Mouse (Mus musculus) forebrain, embryonic 11.5 days (tissue): ENCODE results near the gene Twist1. TPM values are rescaled to one million over a fixed set of nuclear protein-coding genes. Genes with fewer than 3 reads are reported as not detected.

Experiments
- ATAC-seq: fragments of 200-750 bp; cut with Nextera tagmentation; replicated peaks from 2 replicates; pipeline ENCODE4 v1.8.0; 2017; ENCODE audit warnings: moderate TSS enrichment; ENCODE audit not compliant: low FRiP score
- DNase-seq: peaks from one replicate; pipeline ENCODE4 v3.0.0-alpha.2; 2017; ENCODE audit warnings: low spot score
- H3K27ac ChIP-seq: fragments of 300-500 bp; sonication (generic); 2 replicates; pipeline ENCODE4 v1.5.1; 2014; ENCODE audit warnings: low read depth, low read length
- H3K27me3 ChIP-seq: fragments of 300-500 bp; sonication (generic); 2 replicates; pipeline ENCODE4 v1.6.1; 2014; ENCODE audit warnings: mild to moderate bottlenecking, low read length, mixed read lengths; ENCODE audit not compliant: control insufficient read depth, insufficient read depth
- H3K36me3 ChIP-seq: fragments of 300-500 bp; sonication (generic); 2 replicates; pipeline ENCODE4 v1.6.1; 2014; ENCODE audit warnings: mild to moderate bottlenecking, low read length, moderate library complexity, mixed read lengths; ENCODE audit not compliant: control insufficient read depth, insufficient read depth
- H3K4me1 ChIP-seq: fragments of 300-500 bp; sonication (generic); replicated peaks from 2 replicates; pipeline ENCODE4 v1.6.1; 2014; ENCODE audit warnings: low read length, mixed read lengths; ENCODE audit not compliant: control insufficient read depth, insufficient read depth
- H3K4me2 ChIP-seq: fragments of 300-500 bp; sonication (generic); 2 replicates; pipeline ENCODE4 v1.6.1; 2014; ENCODE audit warnings: low read depth, mild to moderate bottlenecking, low read length, moderate library complexity, mixed read lengths; ENCODE audit not compliant: severe bottlenecking
- H3K4me3 ChIP-seq: fragments of 300-500 bp; sonication (generic); 2 replicates; pipeline ENCODE4 v1.5.1; 2014; ENCODE audit warnings: low read depth, low read length
- H3K9ac ChIP-seq: fragments of 300-500 bp; sonication (generic); 2 replicates; pipeline ENCODE4 v1.6.1; 2014; ENCODE audit warnings: low read length
- H3K9me3 ChIP-seq: fragments of 300-500 bp; sonication (generic); 2 replicates; pipeline ENCODE4 v1.6.1; 2016; ENCODE audit warnings: low read length, mixed read lengths; ENCODE audit not compliant: control insufficient read depth
- WGBS: fragments of 180-500 bp; shearing (Covaris S2); extraction: QIAGEN DNeasy Blood & Tissue Kit; methylation state at CpG from one replicate; pipeline ENCODE4 v1.1.7; 2014; 5-methylcytosine and 5-hydroxymethylcytosine counted together
- polyA plus RNA-seq: library from polyadenylated mRNA; unstranded; fragments of >200 nt; fragmentation: Nextera tagmentation; extraction: Ambion mirVana; gene quantifications from 2 replicates; pipeline ENCODE4 v1.2.1, GENCODE M21; 2014

Gene Twist1
- polyA plus RNA-seq, 1 experiment from 2014 or later = 13.0 TPM

- Histone ChIP-seq H3K4me1 (peaks cover 16% of the 10 kb centered on the region), H3K9ac (no peak overlapping the region)
These were observed 6.3 kb downstream of the Twist1 start for GRCm38 (mm10) chr12:33963671-33964369.

GRCm38 (mm10) chr12:33964427-33964826 lies 7.0 kb downstream of the Twist1 start:
- H3K36me3 ChIP-seq = no peaks in the 10 kb centered on the region
- no peaks in the 10 kb centered on the region for H3K9me3 ChIP-seq
- H3K27ac ChIP-seq = no peak overlapping the region
- no peak overlapping the region for H3K9ac ChIP-seq
- H3K4me1 ChIP-seq = peaks cover 16% of the 10 kb centered on the region
- peaks cover 80% of the 10 kb centered on the region for H3K27me3 ChIP-seq
- DNase-seq = no peak
- WGBS = 4% methylated on average over 2 of the region's 2 CpGs
- H3K4me3 ChIP-seq = no peak overlapping the region
- H3K4me2 ChIP-seq = no peak overlapping the region
- ATAC-seq = no peak

More at GRCm38 (mm10) chr12:33963671-33964369, 6.3 kb downstream of the Twist1 start:
- H3K27ac ChIP-seq = no peak overlapping the region
- ATAC-seq (no peak), DNase-seq (no peak)
- no peak overlapping the region for H3K4me2 ChIP-seq
- no peak overlapping the region for H3K4me3 ChIP-seq
- H3K27me3 ChIP-seq = peaks cover 79% of the 10 kb centered on the region
- 2% methylated on average over 15 of the region's 15 CpGs for WGBS
- no peaks in the 10 kb centered on the region for H3K36me3 ChIP-seq
- H3K9me3 ChIP-seq = no peaks in the 10 kb centered on the region

GRCm38 (mm10) chr12:33965661-33966360 lies 8.3 kb downstream of the Twist1 start:
- no peak overlapping the region for H3K4me3 ChIP-seq
- no peak overlapping the region for H3K9ac ChIP-seq
- ATAC-seq = no peak
- 3% methylated on average over 5 of the region's 5 CpGs for WGBS
- peaks cover 84% of the 10 kb centered on the region for H3K27me3 ChIP-seq
- no peaks in the 10 kb centered on the region for H3K9me3 ChIP-seq
- H3K4me2 ChIP-seq = no peak overlapping the region
- no peak for DNase-seq
- H3K4me1 ChIP-seq = peaks cover 16% of the 10 kb centered on the region
- no peak overlapping the region for H3K27ac ChIP-seq
- H3K36me3 ChIP-seq = no peaks in the 10 kb centered on the region

- Histone ChIP-seq H3K4me3 (peak overlapping the region; percentile 18), H3K27ac (no peak overlapping the region), H3K4me1 (peaks cover 16% of the 10 kb centered on the region), H3K9ac (peak overlapping the region; percentile 3; the same call in 1 of the 2 replicates), H3K9me3 (no peaks in the 10 kb centered on the region), H3K27me3 (peaks cover 84% of the 10 kb centered on the region), H3K36me3 (no peaks in the 10 kb centered on the region), H3K4me2 (peak overlapping the region; percentile 36)
- WGBS = 1% methylated on average over 35 of the region's 35 CpGs
- peak; percentile 67 for DNase-seq
- peak; percentile 37; the same call in 1 of the 2 replicates for ATAC-seq
These were observed 9.3 kb downstream of the Twist1 start for GRCm38 (mm10) chr12:33966490-33967415.

GRCm38 (mm10) chr12:33967514-33967913 lies 10.0 kb downstream of the Twist1 start:
- DNase-seq = peak; percentile 66
- no peak overlapping the region for H3K27ac ChIP-seq
- WGBS = under 1% methylated on average over 21 of the region's 21 CpGs

GRCm38 (mm10) chr12:33968041-33968897 lies 10.8 kb downstream of the Twist1 start:
- 1% methylated on average over 37 of the region's 37 CpGs for WGBS
- peak; percentile 55 for DNase-seq

More at GRCm38 (mm10) chr12:33967514-33967913, 10.0 kb downstream of the Twist1 start:
- Histone ChIP-seq H3K4me1 (peaks cover 16% of the 10 kb centered on the region), H3K4me3 (peak overlapping the region; percentile 18), H3K27me3 (peaks cover 77% of the 10 kb centered on the region), H3K36me3 (no peaks in the 10 kb centered on the region), H3K9me3 (no peaks in the 10 kb centered on the region), H3K9ac (0 out of 2 replicates have a peak overlapping the region, but pooled peaks have one; percentile 3), H3K4me2 (peak overlapping the region; percentile 36; the same call in 1 of the 2 replicates)
- peak; percentile 65 for ATAC-seq

GRCm38 (mm10) chr12:33968898-33969178 lies 11.4 kb downstream of the Twist1 start:
- Histone ChIP-seq H3K27ac (no peak overlapping the region), H3K9me3 (no peaks in the 10 kb centered on the region), H3K36me3 (no peaks in the 10 kb centered on the region), H3K4me2 (no peak overlapping the region), H3K4me3 (no peak overlapping the region), H3K4me1 (peaks cover 16% of the 10 kb centered on the region), H3K9ac (no peak overlapping the region), H3K27me3 (peaks cover 67% of the 10 kb centered on the region)
- ATAC-seq = no peak
- 6% methylated on average over 4 of the region's 4 CpGs for WGBS
- DNase-seq = peak; percentile 51

More at GRCm38 (mm10) chr12:33968041-33968897, 10.8 kb downstream of the Twist1 start:
- Histone ChIP-seq H3K4me2 (peak overlapping the region; percentile 36; the same call in 1 of the 2 replicates), H3K9me3 (no peaks in the 10 kb centered on the region), H3K27ac (no peak overlapping the region), H3K4me1 (peaks cover 16% of the 10 kb centered on the region), H3K36me3 (no peaks in the 10 kb centered on the region), H3K4me3 (peak overlapping the region; percentile 11), H3K27me3 (peaks cover 72% of the 10 kb centered on the region), H3K9ac (no peak overlapping the region)
- ATAC-seq = no peak
